Mouse (Mus musculus): ENCODE data around the gene Gm20812.
"Not testable (repeated sequence)": the region's sequence is repeated elsewhere in the genome, so short reads cannot be mapped to it uniquely, and the experiment has no call there.

Gm20812 gene

DNA sequence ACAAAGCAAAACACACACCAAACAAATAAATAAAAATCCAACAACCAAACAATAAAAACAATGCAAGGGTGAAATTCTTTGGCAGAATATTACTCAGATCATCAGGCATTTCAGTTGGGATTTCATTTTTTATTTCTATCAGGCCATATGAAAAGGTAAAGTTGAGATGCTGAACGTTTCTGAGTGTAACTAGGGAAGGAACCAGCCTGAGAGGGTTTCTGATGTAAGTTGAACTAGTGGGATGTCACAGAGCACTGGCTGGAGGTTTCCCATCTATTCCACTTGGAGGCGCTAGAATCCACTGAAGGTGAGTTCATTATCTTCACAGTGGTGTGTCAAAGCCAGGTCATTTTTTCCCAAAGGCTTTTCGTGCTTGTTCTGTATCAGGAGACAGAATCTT is at the start of gene Gm20812:
Gm20812 (plus strand) TSS at position 301 of the 400 bp plus-strand sequence.
- DNase-seq (ENCODE audit: low spot score in 2 of 2): not testable (repeated sequence)
